Mouse (Mus musculus) regulatory T cell (primary cell): ENCODE data around the gene Capns2.
"Not testable (repeated sequence)": the region's sequence is repeated elsewhere in the genome, so short reads cannot be mapped to it uniquely, and the experiment has no call there.

Experiments used
- in situ Hi-C: fragments of 300-600 bp; cut with MboI, MseI; formaldehyde crosslinking; loops from one replicate; pipeline ENCODE4 v1.15.1; 2025; ENCODE audit warnings: high pct_unique_total_duplicates

Capns2 gene

GRCm38 (mm10) chr8:92901107-92901506 lies at the start of gene Capns2:
Capns2 (plus strand) TSS chr8:92901407.
- in situ Hi-C loops = no loop called here

GRCm38 (mm10) chr8:92853188-92853983 lies 47.8 kb upstream of the Capns2 start:
- in situ Hi-C loops = no loop called here

GRCm38 (mm10) chr8:92854673-92855072 lies 46.5 kb upstream of the Capns2 start:
- in situ Hi-C loops = no loop called here

- in situ Hi-C loops = no loop called here
These were observed 45.9 kb upstream of the Capns2 start, which contains the start of gene Lpcat2 for GRCm38 (mm10) chr8:92855171-92855894. Lpcat2 (plus strand) TSS chr8:92855339.

GRCm38 (mm10) chr8:92856273-92856986 lies 44.8 kb upstream of the Capns2 start:
- in situ Hi-C loops = no loop called here

GRCm38 (mm10) chr8:92858475-92859182 lies 42.6 kb upstream of the Capns2 start:
- in situ Hi-C loops = no loop called here

GRCm38 (mm10) chr8:92861977-92862376 lies 39.2 kb upstream of the Capns2 start:
- in situ Hi-C loops = no loop called here

GRCm38 (mm10) chr8:92870281-92870680 lies 30.9 kb upstream of the Capns2 start:
- in situ Hi-C loops = no loop called here

- in situ Hi-C loops = no loop called here
These were observed 29.0 kb upstream of the Capns2 start for GRCm38 (mm10) chr8:92872063-92872759.

GRCm38 (mm10) chr8:92875795-92876194 lies 25.4 kb upstream of the Capns2 start:
- in situ Hi-C loops = no loop called here

- in situ Hi-C loops = no loop called here
These were observed 20.0 kb upstream of the Capns2 start for GRCm38 (mm10) chr8:92881247-92881646.

GRCm38 (mm10) chr8:92883771-92884170 lies 17.4 kb upstream of the Capns2 start:
- in situ Hi-C loops = no loop called here

- in situ Hi-C loops = not testable (repeated sequence)
These were observed 9.0 kb upstream of the Capns2 start for GRCm38 (mm10) chr8:92892216-92892615.

GRCm38 (mm10) chr8:92893870-92894269 lies 7.3 kb upstream of the Capns2 start:
- in situ Hi-C loops = no loop called here

- in situ Hi-C loops = no loop called here
These were observed 6.2 kb upstream of the Capns2 start for GRCm38 (mm10) chr8:92895053-92895452.

GRCm38 (mm10) chr8:92896056-92896455 lies 5.2 kb upstream of the Capns2 start:
- in situ Hi-C loops = no loop called here

- in situ Hi-C loops = no loop called here
These were observed 4.6 kb upstream of the Capns2 start for GRCm38 (mm10) chr8:92896611-92897010.

GRCm38 (mm10) chr8:92897794-92898193 lies 3.4 kb upstream of the Capns2 start:
- in situ Hi-C loops = no loop called here

- in situ Hi-C loops = no loop called here
These were observed 1.6 kb upstream of the Capns2 start for GRCm38 (mm10) chr8:92899590-92899989.

GRCm38 (mm10) chr8:92902981-92903380 lies 1.8 kb downstream of the Capns2 start:
- in situ Hi-C loops = no loop called here
